7 mouse cellular contexts compared by ENCODE assay signal in the genomic region with DNA sequence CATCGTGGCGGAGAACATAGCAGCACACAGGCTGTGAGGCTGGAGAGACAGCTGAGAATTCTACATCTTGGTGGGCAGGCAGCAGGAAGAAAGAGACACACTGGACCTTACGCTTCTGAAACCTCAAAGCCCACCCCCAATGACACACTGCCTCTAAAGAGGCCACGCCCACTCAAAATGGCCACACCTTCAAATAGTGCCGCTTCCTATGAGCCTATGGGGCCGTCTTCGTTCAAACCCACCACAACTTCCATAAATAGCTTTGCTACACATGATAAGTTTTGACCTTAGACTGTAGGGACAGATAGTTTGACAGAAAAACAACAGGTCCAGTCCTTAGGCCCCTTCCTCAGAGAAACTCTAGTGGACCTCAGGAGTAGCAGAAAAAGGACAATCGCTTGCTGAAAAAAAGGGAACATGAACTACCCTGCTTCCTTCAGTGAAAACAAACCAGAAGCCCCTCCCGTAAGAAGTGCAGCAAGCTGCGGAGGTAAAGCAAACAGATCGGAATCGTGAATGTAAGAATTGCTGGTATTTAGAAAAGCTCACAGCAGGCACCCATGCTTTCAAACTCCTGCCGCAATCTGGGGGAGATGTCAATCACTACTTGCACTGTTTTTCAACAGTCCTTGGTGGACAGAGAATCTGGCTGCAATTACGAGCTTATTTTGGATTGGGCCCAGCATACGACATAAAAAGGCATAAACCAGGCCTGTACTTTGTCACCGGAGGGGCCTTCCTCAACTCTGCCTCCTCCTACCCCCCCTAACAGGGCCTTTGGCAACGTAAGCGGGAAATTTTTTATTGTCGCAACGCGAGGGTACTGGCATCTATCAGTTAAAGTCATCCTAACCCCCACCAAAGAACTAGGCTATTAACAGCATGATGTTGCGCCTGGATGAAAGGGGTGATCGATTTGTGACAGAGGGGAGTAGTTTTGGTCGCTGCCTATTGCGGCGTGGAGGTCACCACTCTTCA. TPM values are rescaled to one million over a fixed set of nuclear protein-coding genes. Genes with fewer than 3 reads are reported as not detected.
DNase-seq lines count a peak whose midpoint lies in the region; ATAC-seq lines count a peak whose summit lies in the region.

No protein-coding gene starts in this region.

- H3K27me3 ChIP-seq in forebrain, embryonic 14.5 days (replicated peaks; ENCODE audit: control insufficient read depth, insufficient read depth, low read length): no peaks in the 10 kb centered on the region
- no peaks in the 10 kb centered on the region for H3K27me3 ChIP-seq in intestine, embryonic 15.5 days (replicated peaks)
- H3K27me3 ChIP-seq in midbrain, embryonic 13.5 days: peaks cover 2% of the 10 kb centered on the region; the same call in 1 of the 2 replicates

- H3K36me3 ChIP-seq in forebrain, embryonic 14.5 days (ENCODE audit: control insufficient read depth, insufficient read depth, low read length): no peaks in the 10 kb centered on the region
- no peaks in the 10 kb centered on the region for H3K36me3 ChIP-seq in intestine, embryonic 15.5 days
- H3K36me3 ChIP-seq in midbrain, embryonic 13.5 days: no peaks in the 10 kb centered on the region

- peaks cover 24% of the 10 kb centered on the region; the same call in 1 of the 2 replicates for H3K4me1 ChIP-seq in forebrain, embryonic 14.5 days (ENCODE audit: control insufficient read depth, insufficient read depth, low read length)
- H3K4me1 ChIP-seq in intestine, embryonic 15.5 days (replicated peaks): peaks cover 12% of the 10 kb centered on the region
- peaks cover 28% of the 10 kb centered on the region for H3K4me1 ChIP-seq in midbrain, embryonic 13.5 days (replicated peaks)

- no peaks in the 10 kb centered on the region for H3K9me3 ChIP-seq in forebrain, embryonic 14.5 days (replicated peaks; ENCODE audit: control insufficient read depth, low read length)
- H3K9me3 ChIP-seq in intestine, embryonic 15.5 days: no peaks in the 10 kb centered on the region
- H3K9me3 ChIP-seq in midbrain, embryonic 13.5 days: no peaks in the 10 kb centered on the region

- peak; percentile 73 for DNase-seq in MN1 (ENCODE audit: low spot score)
- DNase-seq in forebrain, embryonic 14.5 days (ENCODE audit: low spot score): peak; percentile 83
- DNase-seq in layer of hippocampus, postnatal 36 days: no peak
- no peak for DNase-seq in cerebellum, adult 9-10 months

- peak overlapping the region; percentile 91 for H3K4me2 ChIP-seq in forebrain, embryonic 14.5 days (ENCODE audit: low read length)
- peak overlapping the region; percentile 84 for H3K4me2 ChIP-seq in intestine, embryonic 15.5 days (replicated peaks)
- peak overlapping the region; percentile 85 for H3K4me2 ChIP-seq in midbrain, embryonic 13.5 days (replicated peaks)

- peak overlapping the region; percentile 85 for H3K9ac ChIP-seq in forebrain, embryonic 14.5 days (ENCODE audit: low read length)
- H3K9ac ChIP-seq in intestine, embryonic 15.5 days: 0 out of 2 replicates have a peak overlapping the region, but pooled peaks have one; percentile 84
- peak overlapping the region; percentile 78 for H3K9ac ChIP-seq in midbrain, embryonic 13.5 days (replicated peaks)

- peak; percentile 2 for ATAC-seq in CD4-positive, CD25-positive, alpha-beta regulatory T cell, adult 4 months
- ATAC-seq in forebrain, embryonic 14.5 days: peak; percentile 31
- ATAC-seq in intestine, embryonic 15.5 days: no peak
- 0 out of 2 replicates have a peak, but pooled peaks have one; percentile 3 for ATAC-seq in midbrain, embryonic 13.5 days

- peak overlapping the region; percentile 71; the same call in 1 of the 2 replicates for H3K4me3 ChIP-seq in forebrain, embryonic 14.5 days (ENCODE audit: low read depth, low read length)
- H3K4me3 ChIP-seq in intestine, embryonic 15.5 days (replicated peaks): peak overlapping the region; percentile 65
- peak overlapping the region; percentile 60 for H3K4me3 ChIP-seq in midbrain, embryonic 13.5 days (replicated peaks)

- 15% methylated on average over 26 of the region's 26 CpGs for WGBS in forebrain, embryonic 14.5 days
- 17% methylated on average over 26 of the region's 26 CpGs for WGBS in intestine, embryonic 15.5 days
- WGBS in midbrain, embryonic 13.5 days: 18% methylated on average over 26 of the region's 26 CpGs

- H3K27ac ChIP-seq in forebrain, embryonic 14.5 days (ENCODE audit: low read depth, low read length): peak overlapping the region; percentile 67; the same call in 1 of the 2 replicates
- peak overlapping the region; percentile 98 for H3K27ac ChIP-seq in intestine, embryonic 15.5 days
- no peak overlapping the region for H3K27ac ChIP-seq in midbrain, embryonic 13.5 days

RNA-seq across cellular contexts. Expression of gene Csrp2, which starts 0.9 kb away (rescaled TPM):
- 1 to 10 TPM; 3.1 to 7.4 TPM for polyA plus RNA-seq in CD4-positive, CD25-positive, alpha-beta regulatory T cell, adult 4 months (2017; shearing (Covaris generic))
- 181 and 218 TPM in 2 replicates for polyA plus RNA-seq in forebrain, embryonic 14.5 days (2014; fragmentation: Nextera tagmentation; extraction: Ambion mirVana)
- polyA plus RNA-seq in intestine, embryonic 15.5 days (2015; fragmentation: Nextera tagmentation; extraction: Ambion mirVana): 273 and 278 TPM in 2 replicates
- 94.3 and 128 TPM in 2 replicates for polyA plus RNA-seq in midbrain, embryonic 13.5 days (2015; fragmentation: Nextera tagmentation; extraction: Ambion mirVana)
- 10 to 100 TPM; 24.7 to 26.1 TPM for total RNA-seq in layer of hippocampus, postnatal 36 days (2021)

Comparison
In these comparisons a context has a peak if more than half of its experiments do, and no peak if none do; other contexts are left out.
1. DNase-seq: peak in MN1 (single experiment) and forebrain, embryonic 14.5 days (single experiment); none in layer of hippocampus, postnatal 36 days (0 of 2) and cerebellum, adult 9-10 months (single experiment).
2. RNA of gene Csrp2, which starts 0.9 kb away (polyA plus RNA-seq): 273 to 278 TPM in intestine, embryonic 15.5 days, 181 to 218 TPM in forebrain, embryonic 14.5 days and 94.3 to 128 TPM in midbrain, embryonic 13.5 days; 3.1 to 7.4 TPM in CD4-positive, CD25-positive, alpha-beta regulatory T cell, adult 4 months; every median in the first group is over 10 times any median in the second.
3. Peak in every context shown above with its lines, with median percentiles within 50 percentile points of each other: H3K4me2 ChIP-seq, H3K4me3 ChIP-seq and H3K9ac ChIP-seq.